Mouse (Mus musculus) ES-Bruce4 (cell line): ENCODE measurements at regions not wholly inside any gene's neighbourhood (a gene's known extent, or its start where the extent isn't known, plus 50 kb on each side); places are given as distances from the start of the nearest gene placed in this dataset.
A peak's percentile ranks its signal among the peaks of the same experiment; 100 is the strongest.

Source experiments
- CTCF ChIP-seq: IDR thresholded peaks from one replicate; pipeline ENCODE4 v1.8.1; 2011; ENCODE audit warnings: low read depth, low read length
- EP300 ChIP-seq: IDR thresholded peaks from 2 replicates; pipeline ENCODE4 v1.6.1; 2011; ENCODE audit warnings: low read depth, low read length; ENCODE audit not compliant: insufficient read depth
- POLR2A ChIP-seq: IDR thresholded peaks from one replicate; pipeline ENCODE4 v1.8.1; 2011; ENCODE audit warnings: low read length; ENCODE audit not compliant: insufficient read depth

DNA sequence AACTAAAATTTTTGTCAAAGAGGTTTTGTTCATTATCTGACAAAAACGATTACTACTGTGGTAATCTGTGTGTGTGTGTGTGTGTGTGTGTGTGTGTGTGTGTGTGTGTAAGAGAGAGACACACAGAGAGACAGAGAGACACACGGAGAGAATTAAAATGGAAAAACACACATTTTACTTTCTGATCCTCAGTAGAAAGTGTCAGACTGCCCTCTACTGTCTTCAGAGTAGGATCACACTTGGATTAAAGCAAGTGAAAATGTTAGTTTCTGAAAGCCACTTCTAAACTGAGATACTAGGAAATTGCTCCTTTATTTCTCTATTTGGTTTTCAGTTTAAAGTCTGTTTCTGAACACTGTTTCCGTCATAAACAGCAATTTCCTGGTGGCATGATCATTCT, 57.3 kb upstream of the Cylc1 start:
- TF ChIP-seq CTCF (peak; percentile 7), EP300 (no peak), POLR2A (no peak)
